Mouse (Mus musculus) frontal cortex, adult (tissue): ENCODE data around the gene Nap1l5.

Experiments used
- ATAC-seq: cut with Nextera tagmentation; 2 replicates; pipeline ENCODE4 v1.9.2; 2017; ENCODE audit warnings: mild to moderate bottlenecking, moderate library complexity, mixed read lengths; ENCODE audit not compliant: low TSS enrichment

Gene Nap1l5

DNA sequence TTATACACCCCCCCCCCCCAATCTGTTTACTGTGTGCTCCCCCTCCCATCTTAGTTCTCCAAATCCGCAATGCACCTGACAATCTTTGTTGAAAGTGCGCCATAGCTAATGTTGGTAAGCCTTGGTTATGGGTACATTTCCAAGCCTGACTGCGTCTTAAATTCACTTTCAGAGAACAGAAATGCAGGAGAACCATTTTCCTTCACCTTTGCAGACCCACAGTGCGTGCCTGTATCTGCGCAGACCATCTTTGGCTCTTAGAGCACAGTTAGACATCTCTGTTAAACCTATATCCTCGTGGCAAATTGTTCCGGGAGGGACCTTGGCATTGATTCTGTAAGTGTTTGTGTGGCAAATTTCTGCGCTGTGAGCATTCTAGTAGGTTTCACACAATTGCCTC, 460 bp upstream of the Nap1l5 start:
- 0 out of 2 replicates have a peak, but pooled peaks have one; percentile 2 for ATAC-seq

DNA sequence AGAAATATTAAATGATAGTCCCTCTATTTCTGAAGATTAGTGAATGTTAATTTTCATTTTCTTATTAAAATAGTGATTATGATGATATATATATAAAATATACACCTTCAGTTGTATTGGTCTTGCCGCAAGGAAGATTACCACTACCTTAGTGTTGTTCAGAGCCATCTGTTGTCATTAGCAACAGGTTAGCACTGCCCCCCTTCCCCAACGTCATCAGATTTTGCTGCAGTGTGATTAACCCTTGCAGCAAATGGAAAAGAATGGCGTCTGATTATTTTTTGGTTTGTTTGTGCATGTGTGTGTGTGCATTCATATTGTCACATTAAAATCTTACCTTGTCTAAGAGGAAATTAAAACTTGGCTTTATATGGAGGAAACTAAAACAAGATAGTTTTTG, 2.3 kb downstream of the Nap1l5 start:
- ATAC-seq, result no peak

DNA sequence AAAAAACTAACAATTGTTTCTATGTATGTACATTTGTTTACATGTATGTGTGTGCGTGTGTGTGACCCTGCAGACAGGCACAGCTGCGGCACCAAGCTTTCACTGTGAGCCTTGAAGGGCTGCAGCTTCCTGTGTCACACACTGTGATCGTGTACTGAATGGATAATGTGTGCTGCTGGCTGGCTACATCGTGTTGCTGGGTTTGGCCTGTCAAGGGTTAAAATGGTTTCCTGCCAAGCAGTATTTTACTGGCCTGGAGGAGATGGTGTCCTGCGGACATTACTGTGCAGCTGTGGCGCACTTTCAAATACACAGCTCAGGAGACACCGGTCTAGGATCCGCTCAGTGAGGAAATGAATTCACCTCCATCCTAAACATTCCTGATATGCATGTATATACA, 3.7 kb downstream of the Nap1l5 start:
- ATAC-seq, result peak; percentile 22

DNA sequence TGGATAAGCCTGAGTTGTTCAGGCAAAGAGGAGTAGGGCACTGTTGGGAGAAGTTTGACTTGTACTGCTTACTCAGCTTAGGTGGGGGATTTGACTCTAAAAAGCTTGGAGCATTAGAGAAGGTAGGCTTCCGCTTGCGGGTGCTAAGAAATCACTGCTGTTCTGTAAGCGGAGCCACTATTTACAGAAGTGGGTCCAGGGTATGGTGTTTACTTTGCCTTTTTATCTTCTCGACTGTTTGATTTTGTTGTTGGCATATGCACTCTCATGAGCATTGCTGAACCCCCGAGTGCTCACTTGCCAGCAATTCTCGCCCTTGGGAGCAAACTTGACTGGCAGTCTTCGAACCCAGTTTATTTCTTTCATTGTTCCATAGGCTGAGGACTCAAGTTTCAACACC, 6.3 kb downstream of the Nap1l5 start:
- ATAC-seq, result no peak

DNA sequence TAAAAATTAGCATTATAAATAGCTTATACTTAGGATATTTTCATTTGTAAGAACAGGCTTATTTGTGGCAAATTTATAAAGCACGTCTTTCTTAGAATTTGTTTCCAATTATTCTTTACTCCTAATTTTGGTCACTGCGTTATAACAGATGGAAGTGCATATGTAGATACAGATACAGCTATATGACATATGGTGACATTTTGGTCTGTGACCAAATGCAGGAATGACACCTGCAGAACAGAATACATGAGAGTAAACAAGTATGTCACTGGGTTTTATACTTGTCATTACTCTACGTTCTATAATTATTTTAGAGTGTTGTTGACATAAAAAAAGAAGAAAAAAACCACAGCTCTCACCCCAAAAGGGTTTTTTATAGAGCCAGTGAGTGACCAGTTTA, 7.8 kb downstream of the Nap1l5 start:
- no peak for ATAC-seq

DNA sequence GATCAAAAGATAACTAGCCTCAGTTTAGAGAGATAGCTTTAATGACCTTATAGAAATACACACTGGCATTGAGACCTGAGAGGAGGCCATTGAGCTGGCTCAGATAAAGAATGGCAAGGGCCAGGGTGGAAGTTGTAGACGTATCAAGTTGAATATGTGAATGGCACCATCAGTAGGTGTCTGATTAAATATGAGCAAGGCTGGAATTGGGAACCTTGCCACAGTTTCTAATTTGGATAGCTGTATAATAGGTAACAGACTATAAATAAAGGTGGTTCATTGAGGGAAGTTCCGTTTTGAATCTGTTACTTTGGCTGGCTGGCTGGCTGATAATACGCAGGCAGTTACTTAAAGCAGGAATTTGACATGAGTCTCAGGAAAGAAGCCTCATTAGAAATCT, 10.2 kb downstream of the Nap1l5 start:
- ATAC-seq, result no peak

DNA sequence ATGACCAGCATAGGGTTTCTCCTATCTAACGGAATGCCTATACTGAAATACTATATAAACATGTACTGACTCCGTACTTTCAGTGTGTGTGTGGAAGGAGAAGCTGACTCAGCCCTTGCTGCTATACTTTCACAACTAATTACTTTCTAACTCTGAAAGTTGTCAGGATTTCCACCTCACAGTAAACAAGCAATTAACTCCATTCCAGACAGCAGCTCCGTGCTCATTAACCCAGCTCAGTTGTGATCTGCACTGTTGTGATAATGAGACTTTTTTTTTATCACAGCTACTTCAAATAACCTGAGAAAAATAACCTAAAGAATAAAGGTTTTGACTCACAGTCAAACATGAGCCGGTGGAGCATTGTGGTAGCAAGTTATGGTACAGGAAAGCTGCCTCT, 11.9 kb downstream of the Nap1l5 start:
- no peak for ATAC-seq

DNA sequence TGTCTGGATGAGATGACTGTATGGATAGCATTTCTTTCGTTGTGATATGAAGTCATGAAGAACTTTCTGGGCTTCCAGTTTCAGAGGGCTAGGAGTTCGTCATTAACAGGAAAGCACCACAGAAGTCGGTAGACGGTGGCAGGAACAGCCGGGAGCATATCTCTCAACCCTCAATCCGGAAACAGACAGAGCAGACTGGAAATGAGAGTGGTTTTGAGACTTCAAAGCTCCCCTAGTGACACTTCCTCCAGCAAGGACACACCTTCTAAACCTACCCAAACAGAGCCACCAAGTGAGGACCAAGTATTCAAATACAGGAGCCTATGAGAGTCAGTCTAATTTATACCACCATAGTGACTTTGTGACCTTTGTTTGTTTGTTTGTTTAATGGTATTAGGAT, 13.6 kb downstream of the Nap1l5 start:
- ATAC-seq, result no peak

DNA sequence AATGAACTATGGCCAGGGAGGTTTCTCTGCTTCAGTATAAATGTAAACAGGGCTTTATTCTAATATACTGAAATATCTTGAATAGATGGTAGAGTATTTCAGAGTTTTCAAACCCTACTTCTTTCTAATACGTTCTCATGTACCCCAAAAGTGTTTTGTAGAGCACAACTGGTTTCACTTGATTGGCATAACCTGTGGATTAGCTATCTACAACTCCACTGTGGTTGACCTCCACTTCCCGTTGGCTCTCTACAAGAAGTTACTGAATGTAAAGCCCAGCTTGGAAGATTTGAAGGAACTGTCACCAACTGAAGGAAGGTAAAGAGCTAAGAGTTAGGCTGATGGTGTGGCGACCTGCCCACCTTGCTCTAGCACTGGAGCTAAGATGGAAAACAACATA, 17.0 kb downstream of the Nap1l5 start:
- ATAC-seq, result no peak

DNA sequence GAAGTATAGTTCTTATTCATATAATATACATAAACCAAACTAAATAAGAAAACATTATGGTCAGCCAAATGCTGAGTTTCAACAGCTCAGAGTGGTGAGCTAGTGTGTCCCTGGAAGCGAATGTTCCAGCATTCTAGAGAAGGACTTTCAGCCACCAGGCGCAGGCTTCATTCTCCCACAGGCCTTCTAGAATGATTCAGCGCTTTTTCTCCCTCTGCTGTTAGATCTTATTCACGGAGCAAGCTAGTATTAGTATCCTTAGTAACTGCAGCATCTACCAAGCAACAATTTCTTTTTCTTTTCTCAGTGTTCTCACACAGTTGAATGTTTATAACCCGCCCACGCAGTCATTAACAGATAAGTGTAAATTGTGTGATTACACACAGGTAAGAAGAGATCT, 24.6 kb downstream of the Nap1l5 start:
- peak; percentile 88 for ATAC-seq

DNA sequence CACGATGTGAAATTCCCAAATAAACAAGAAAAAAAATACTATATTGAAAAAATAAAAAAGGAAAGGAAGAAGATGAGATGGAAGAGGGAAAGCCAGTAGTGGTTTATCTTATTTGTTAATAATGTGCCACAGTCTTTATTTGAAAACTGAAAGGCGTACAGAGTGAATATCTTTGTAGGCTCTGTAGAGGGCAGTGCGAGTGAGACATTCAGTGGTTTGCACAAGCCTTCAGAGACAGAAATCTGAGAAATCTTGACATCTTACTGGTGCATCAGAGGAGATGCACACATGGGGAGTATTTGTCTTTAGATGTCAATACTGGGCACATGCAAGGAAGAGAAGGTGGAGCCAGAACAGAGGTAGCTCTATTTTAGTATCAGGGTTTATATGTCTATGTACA, 25.5 kb downstream of the Nap1l5 start:
- 0 out of 2 replicates have a peak, but pooled peaks have one; percentile 38 for ATAC-seq

DNA sequence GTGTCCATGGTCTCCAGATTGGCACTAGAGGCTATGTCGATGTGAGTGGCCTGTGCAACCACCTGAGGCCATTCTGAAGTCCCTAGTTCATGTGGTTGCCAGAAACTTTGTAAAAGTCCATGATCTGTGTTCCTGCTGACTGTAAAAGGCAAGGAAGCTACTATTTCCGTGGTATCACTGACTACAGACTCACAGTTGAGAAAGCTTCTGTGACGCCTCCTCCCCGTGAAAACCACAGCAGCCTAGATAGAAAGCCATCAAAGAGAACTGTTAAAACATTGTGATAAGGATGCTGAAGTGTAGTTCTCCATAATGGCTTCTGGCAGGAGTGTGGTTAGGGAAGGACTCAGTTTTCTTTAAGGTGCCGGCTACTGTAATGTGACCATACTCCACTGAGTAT, 26.0 kb downstream of the Nap1l5 start:
- peak; percentile 35; the same call in 1 of the 2 replicates for ATAC-seq

DNA sequence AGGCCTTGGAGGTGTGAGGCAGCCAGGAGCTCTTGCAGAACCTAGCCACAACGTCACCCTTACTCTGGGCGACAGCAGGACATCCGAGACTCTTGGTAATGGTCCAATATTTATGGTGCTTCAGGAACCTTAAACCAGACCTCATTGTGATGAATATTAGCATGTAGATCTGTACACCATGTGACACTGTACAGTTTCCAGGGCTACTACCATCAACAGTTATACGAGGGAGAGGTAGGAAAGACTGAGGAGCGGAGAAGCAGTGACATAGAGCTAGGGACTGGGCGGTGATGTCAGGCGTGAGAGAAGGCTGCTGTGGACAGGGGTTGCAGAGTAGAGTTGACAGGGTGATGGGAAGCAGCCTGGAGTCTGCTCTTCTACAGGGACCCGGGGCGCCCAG, 26.9 kb downstream of the Nap1l5 start:
- no peak for ATAC-seq

DNA sequence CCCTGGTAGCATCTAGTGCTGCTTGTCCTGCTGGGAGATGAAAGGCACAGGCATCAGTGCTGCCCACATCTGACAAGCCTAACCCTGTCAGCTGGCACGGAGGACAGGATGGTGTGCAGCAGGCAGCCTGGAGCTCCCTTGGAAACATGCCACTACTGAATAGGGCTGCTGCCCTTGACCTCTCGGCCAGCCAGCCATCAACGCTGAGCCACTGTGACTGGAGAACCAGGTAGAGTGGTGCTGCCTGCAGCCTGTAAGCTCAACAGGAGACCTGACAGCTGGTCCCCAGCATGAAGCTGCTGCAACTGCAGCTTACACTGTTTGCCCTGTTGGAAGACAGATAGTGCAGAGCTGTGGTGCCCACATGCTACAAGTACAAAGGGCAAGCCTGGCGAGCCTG, 27.3 kb downstream of the Nap1l5 start:
- no peak; the same call in 1 of the 2 replicates for ATAC-seq

DNA sequence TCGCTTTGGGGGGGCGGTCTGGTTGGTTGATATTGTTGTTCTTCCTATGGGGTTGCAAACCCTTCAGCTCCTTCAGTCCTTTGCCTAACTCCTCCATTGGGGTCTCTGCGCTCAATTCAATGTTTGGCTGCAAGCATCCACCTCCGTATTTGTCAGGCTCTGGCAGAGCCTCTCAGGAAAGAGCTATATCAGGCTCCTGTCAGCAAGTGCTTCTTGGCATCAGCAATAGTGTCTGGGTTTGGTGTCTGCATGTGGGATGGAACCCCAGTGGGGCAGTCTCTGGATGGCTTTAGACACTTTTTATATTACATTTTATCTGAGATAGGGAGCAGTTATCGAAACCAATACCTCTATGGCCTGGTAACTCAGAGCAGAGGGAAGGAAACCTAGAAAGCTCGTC, 39.0 kb downstream of the Nap1l5 start:
- ATAC-seq, result peak; percentile 44

DNA sequence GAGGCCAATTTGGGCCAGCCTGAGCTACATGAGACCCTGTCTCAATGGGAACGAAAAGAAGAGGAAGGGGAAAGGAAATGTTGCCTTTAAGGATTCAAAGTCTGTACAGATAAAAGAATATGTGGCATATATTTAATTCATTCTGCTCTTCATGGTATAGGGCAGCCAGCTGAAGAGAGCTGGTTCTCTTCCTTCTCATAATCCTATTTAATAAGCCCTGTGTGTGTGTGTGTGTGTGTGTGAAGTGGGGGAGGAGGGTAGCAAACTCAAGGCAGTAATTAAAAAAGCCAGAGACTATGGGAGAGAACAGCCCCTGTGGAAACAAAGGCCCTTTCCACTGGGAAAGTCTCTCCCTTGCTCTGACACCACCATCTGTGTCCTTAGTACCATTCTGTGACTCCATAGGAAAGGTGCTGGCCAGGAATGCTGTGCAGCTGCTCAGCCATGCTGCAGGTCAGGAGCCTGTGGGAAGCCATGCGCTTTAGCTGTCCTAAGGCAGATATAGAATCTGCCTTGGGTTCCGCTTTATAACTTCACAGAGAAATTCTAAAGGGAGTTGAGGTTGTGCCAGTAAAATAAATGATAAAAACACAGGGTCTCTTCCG, 43.1 kb downstream of the Nap1l5 start:
- ATAC-seq, result no peak

DNA sequence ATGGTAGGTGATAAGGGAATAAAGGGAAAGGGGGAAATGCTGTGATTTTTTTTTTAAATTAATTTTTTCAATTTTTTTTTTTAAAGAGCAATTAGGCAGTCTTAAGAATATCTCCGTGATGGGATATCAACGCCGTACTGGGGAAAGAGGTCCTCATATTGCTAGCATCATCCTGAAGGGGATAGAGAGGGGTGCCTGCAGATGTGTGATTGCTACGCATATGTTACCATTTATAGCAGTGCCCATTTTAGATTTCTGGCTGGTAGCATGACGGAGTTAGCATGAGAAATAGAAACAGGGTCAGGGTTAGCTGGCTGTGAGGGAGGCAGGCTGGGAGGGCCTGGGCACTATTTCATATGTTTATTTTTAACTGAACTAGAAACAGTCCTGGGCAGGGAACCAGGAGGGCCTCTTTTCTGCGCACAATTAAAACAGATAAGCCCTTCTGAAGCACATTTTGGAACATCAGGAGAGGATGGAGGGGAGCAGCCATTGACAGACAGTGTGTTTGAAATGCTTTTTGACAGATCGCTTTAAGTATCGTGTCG, 44.4 kb downstream of the Nap1l5 start:
- peak; percentile 58 for ATAC-seq

DNA sequence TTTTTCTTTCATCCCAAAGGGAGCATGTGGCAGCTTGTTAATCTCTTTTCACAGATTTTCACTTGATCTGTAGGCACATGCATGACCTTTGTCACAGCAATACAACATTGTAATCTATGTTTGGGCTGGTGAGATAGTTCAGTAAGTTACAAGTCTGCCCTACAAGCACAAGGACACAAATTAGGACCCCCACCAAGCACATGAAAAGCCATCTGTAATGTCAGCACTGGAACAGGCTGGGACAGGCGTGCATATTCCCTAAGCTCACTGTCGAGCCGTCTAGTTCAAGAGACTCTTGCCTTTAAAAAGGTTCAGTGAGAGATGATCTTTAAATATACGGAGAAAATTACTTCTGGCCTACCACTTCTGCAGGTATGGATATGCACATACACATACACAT, 47.4 kb downstream of the Nap1l5 start:
- ATAC-seq, result no peak

DNA sequence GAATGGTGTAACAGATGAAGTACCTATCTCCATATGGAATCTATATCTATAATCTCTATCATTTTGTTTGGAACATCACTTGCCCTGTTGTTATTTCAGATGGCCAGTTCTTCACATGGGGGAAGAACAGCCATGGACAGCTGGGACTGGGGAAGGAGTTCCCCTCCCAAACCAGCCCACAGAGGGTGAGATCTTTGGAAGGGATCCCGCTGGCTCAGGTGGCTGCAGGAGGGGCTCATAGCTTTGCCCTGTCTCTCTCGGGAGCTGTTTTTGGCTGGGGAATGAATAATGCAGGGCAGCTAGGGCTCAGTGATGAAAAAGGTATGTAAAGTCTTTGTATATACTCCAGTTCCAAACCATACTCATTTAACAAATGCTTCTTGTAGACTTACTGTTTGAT, 50.4 kb downstream of the Nap1l5 start:
- ATAC-seq, result no peak

DNA sequence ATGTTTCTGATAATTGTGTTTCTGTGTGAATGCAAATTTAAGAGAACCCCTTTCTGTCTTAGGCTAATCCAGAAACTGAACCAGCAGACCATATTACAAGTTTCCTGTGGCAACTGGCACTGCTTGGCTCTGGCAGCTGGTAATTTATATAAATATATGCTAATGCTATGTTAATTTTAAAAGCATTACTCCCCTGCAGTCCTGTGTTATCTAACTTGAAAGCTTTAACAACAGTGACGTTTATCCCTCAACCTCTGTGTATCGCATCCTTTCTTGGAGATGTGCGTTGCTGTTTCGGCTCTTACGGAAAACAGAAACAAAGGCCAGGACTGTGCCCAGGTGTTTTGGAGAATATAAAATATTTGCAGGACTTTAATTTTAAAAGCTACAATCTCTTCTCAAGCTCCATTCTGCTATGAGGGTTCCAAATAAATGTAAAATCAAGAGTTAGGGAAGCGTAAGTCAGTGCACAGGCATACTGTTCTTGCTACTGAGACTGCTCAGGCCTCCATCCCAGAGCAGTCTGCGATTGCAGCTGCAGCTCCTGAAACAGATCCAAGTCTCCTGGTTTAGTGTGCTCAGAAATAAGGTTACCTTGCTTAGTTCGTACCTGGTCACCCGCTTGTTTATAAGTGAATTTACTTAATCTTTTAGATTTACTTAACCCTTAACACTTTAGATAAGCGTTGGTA, 51.1 kb downstream of the Nap1l5 start:
- peak; percentile 78 for ATAC-seq
